Mouse (Mus musculus) heart, postnatal 0 days (tissue): ENCODE measurements around the gene Elk4.

Experiments
- CTCF ChIP-seq: IDR thresholded peaks from 2 replicates; pipeline ENCODE4 v1.5.1; 2016; ENCODE audit warnings: antibody characterized with exemption, control low read depth, low read depth
- EP300 ChIP-seq: IDR thresholded peaks from 2 replicates; pipeline ENCODE4 v1.6.1; 2016; ENCODE audit warnings: antibody characterized with exemption, low read depth

DNA sequence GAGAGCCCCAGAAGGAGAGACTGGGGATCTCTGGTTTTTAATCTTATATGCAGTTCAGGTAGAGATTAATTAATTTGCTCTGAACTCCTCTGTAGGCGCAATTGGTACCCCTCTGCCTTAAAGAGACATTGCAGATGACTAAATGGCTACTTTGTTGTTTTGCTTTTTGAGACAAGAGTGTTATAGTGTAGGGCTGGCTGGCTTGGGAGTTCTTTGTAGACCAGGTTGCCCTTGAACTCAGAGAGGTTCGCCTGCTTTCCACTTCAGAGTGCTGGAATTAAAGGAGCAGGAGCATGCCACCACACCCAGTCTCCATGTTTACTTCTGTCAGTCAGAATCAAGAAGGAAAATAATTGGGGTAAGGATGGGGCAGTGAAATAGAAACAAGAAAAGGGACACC is 4.3 kb upstream of the Elk4 start:
- no peak for TF ChIP-seq CTCF
- TF ChIP-seq EP300 = no peak
